Mouse (Mus musculus) bone marrow, adult 2 months (tissue): ENCODE results near the gene Oprd1.

ENCODE experiments used
- CTCF ChIP-seq: fragments of 200-500 bp; IDR thresholded peaks from 2 replicates; pipeline ENCODE4 v1.5.1; 2011; ENCODE audit warnings: low read length, control low read depth; ENCODE audit not compliant: control insufficient read depth, insufficient read depth
- POLR2A ChIP-seq: fragments of 200-500 bp; IDR thresholded peaks from 2 replicates; pipeline ENCODE4 v1.6.1; 2011; ENCODE audit warnings: low read depth, mild to moderate bottlenecking, control low read depth, low read length, borderline replicate concordance; ENCODE audit not compliant: control insufficient read depth

GRCm38 (mm10) chr4:132133920-132134319, 10.4 kb downstream of the Oprd1 start:
- TF ChIP-seq POLR2A (no peak), CTCF (no peak)
